Mouse (Mus musculus): ENCODE data around the gene Sparc. TPM values are rescaled to one million over a fixed set of nuclear protein-coding genes. Genes with fewer than 3 reads are reported as not detected.

Gene Sparc
- 100 to 1,000 TPM; 645 to 801 TPM for total RNA-seq (2021)

- intact Hi-C loops (cut with DNase I) = no loop called here
- DNase-seq = no peak
These were observed at the start of gene Sparc for GRCm38 (mm10) chr11:55422978-55423377. TSS of gene Sparc (minus strand) at chr11:55423183.

GRCm38 (mm10) chr11:55471467-55471866 is 48.5 kb upstream of the Sparc start:
- intact Hi-C loops (cut with DNase I) = no loop called here
- no peak for DNase-seq

- intact Hi-C loops (cut with DNase I) = no loop called here
- no peak for DNase-seq
These were observed 47.8 kb upstream of the Sparc start for GRCm38 (mm10) chr11:55470761-55471160.

GRCm38 (mm10) chr11:55469923-55470691 is 47.1 kb upstream of the Sparc start:
- intact Hi-C loops (cut with DNase I) = loop anchor here (10.0 kb wide), 1 partner anchor 665 kb away; no protein-coding TSS in a partner anchor
- DNase-seq = peak in 1 of 2 experiments; percentile 34

GRCm38 (mm10) chr11:55469048-55469843 is 46.3 kb upstream of the Sparc start, which contains the start of gene G3bp1:
TSS of gene G3bp1 (plus strand) at chr11:55469685.
- intact Hi-C loops (cut with DNase I) = loop anchor here (10.0 kb wide), 1 partner anchor 664 kb away; no protein-coding TSS in a partner anchor
- peak; percentile 98 to 99 for DNase-seq

- DNase-seq = no peak
These were observed 45.6 kb upstream of the Sparc start for GRCm38 (mm10) chr11:55468611-55469047.

GRCm38 (mm10) chr11:55468012-55468411 is 45.0 kb upstream of the Sparc start:
- intact Hi-C loops (cut with DNase I) = loop anchor here (10.0 kb wide), 1 partner anchor 663 kb away; no protein-coding TSS in a partner anchor
- peak; percentile 33 to 36 for DNase-seq

More at GRCm38 (mm10) chr11:55468611-55469047, 45.6 kb upstream of the Sparc start:
- intact Hi-C loops (cut with DNase I) = loop anchor here (10.0 kb wide), 1 partner anchor 664 kb away; no protein-coding TSS in a partner anchor

- intact Hi-C loops (cut with DNase I) = loop anchor here (10.0 kb wide), 1 partner anchor 660 kb away; no protein-coding TSS in a partner anchor
- DNase-seq = no peak
These were observed 42.2 kb upstream of the Sparc start for GRCm38 (mm10) chr11:55465177-55465576.

- DNase-seq = no peak
- intact Hi-C loops (cut with DNase I) = loop anchor here (10.0 kb wide), 1 partner anchor 660 kb away; no protein-coding TSS in a partner anchor
These were observed 41.7 kb upstream of the Sparc start for GRCm38 (mm10) chr11:55464707-55465106.

- DNase-seq = no peak
- intact Hi-C loops (cut with DNase I) = loop anchor here (10.0 kb wide), 1 partner anchor 657 kb away; no protein-coding TSS in a partner anchor
These were observed 39.2 kb upstream of the Sparc start for GRCm38 (mm10) chr11:55462149-55462548.

GRCm38 (mm10) chr11:55461019-55461645 is 38.1 kb upstream of the Sparc start, which contains the start of gene Atox1:
TSS of gene Atox1 (minus strand) at chr11:55461239.
- intact Hi-C loops (cut with DNase I) = loop anchor here (10.0 kb wide), 1 partner anchor 656 kb away; no protein-coding TSS in a partner anchor
- peak; percentile 94 for DNase-seq

- intact Hi-C loops (cut with DNase I) = loop anchor here (10.0 kb wide), 1 partner anchor 656 kb away; no protein-coding TSS in a partner anchor
- DNase-seq = no peak
These were observed 37.6 kb upstream of the Sparc start for GRCm38 (mm10) chr11:55460559-55461018.

GRCm38 (mm10) chr11:55459850-55460558 is 37.0 kb upstream of the Sparc start:
- intact Hi-C loops (cut with DNase I) = loop anchor here (10.0 kb wide), 2 partner anchors 365 to 655 kb away; partner anchors contain the start of gene Gm2a
- no peak for DNase-seq

- intact Hi-C loops (cut with DNase I) = loop anchor here (10.0 kb wide), 1 partner anchor 364 kb away; the partner anchor contains the start of gene Gm2a
- DNase-seq = no peak
These were observed 35.5 kb upstream of the Sparc start for GRCm38 (mm10) chr11:55458501-55458900.

- DNase-seq = no peak
- intact Hi-C loops (cut with DNase I) = loop anchor here (10.0 kb wide), 1 partner anchor 360 kb away; the partner anchor contains the start of gene Gm2a
These were observed 32.2 kb upstream of the Sparc start for GRCm38 (mm10) chr11:55455166-55455565.

GRCm38 (mm10) chr11:55453640-55454039 is 30.7 kb upstream of the Sparc start:
- DNase-seq = peak in 1 of 2 experiments; percentile 33
- intact Hi-C loops (cut with DNase I) = loop anchor here (10.0 kb wide), 1 partner anchor 359 kb away; the partner anchor contains the start of gene Gm2a

GRCm38 (mm10) chr11:55450311-55450710 is 27.3 kb upstream of the Sparc start:
- intact Hi-C loops (cut with DNase I) = loop anchor here (10.0 kb wide), 1 partner anchor 356 kb away; the partner anchor contains the start of gene Gm2a
- no peak for DNase-seq

GRCm38 (mm10) chr11:55449531-55449930 is 26.5 kb upstream of the Sparc start:
- DNase-seq = no peak
- intact Hi-C loops (cut with DNase I) = no loop called here

- intact Hi-C loops (cut with DNase I) = loop anchor here (1.0 kb wide), 2 partner anchors 57 to 242 kb away; partner anchors contain the start of gene Slc36a1
- peak; percentile 87 to 89 for DNase-seq
These were observed 23.6 kb upstream of the Sparc start for GRCm38 (mm10) chr11:55446579-55446978.

All from heart, postnatal 36 days (tissue).